Mouse (Mus musculus) splenic B cell, adult 2 months (primary cell): ENCODE data around the gene Myo3a.
"Not testable (repeated sequence)": the region's sequence is repeated elsewhere in the genome, so short reads cannot be mapped to it uniquely, and the experiment has no call there.

Experiments used
- DNase-seq: peaks from one replicate; pipeline ENCODE4 v3.0.0-alpha.2; 2011; ENCODE audit warnings: low read depth, low spot score
- H3K27me3 ChIP-seq: 2 replicates; pipeline ENCODE4 v1.6.1; 2012; ENCODE audit warnings: mild to moderate bottlenecking, low read length, moderate library complexity, mixed read lengths; ENCODE audit not compliant: control insufficient read depth, poor library complexity, insufficient read depth, severe bottlenecking
- H3K36me3 ChIP-seq: 2 replicates; pipeline ENCODE4 v1.6.1; 2012; ENCODE audit warnings: mild to moderate bottlenecking, low read length, moderate library complexity, mixed read lengths; ENCODE audit not compliant: control insufficient read depth, poor library complexity, insufficient read depth, severe bottlenecking

Myo3a gene

GRCm38 (mm10) chr2:22588673-22589381 lies 361.5 kb downstream of the Myo3a start:
- H3K36me3 ChIP-seq, H3K27me3 ChIP-seq: not testable (repeated sequence)
- DNase-seq, result peak; percentile 8

GRCm38 (mm10) chr2:22589382-22590205 lies 362.3 kb downstream of the Myo3a start:
- DNase-seq, H3K36me3 ChIP-seq, H3K27me3 ChIP-seq: not testable (repeated sequence)

GRCm38 (mm10) chr2:22590206-22590490 lies 362.8 kb downstream of the Myo3a start:
- no peak for DNase-seq
- H3K36me3 ChIP-seq, result no peaks in the 10 kb centered on the region
- no peaks in the 10 kb centered on the region for H3K27me3 ChIP-seq

- no peak for DNase-seq
- no peaks in the 10 kb centered on the region; the same call in 1 of the 2 replicates for H3K27me3 ChIP-seq
- no peaks in the 10 kb centered on the region for H3K36me3 ChIP-seq
These were observed 390.6 kb downstream of the Myo3a start for GRCm38 (mm10) chr2:22617951-22618350.

- DNase-seq, result no peak
- no peaks in the 10 kb centered on the region; the same call in none of the 2 replicates for H3K27me3 ChIP-seq
- H3K36me3 ChIP-seq, result no peaks in the 10 kb centered on the region
These were observed 392.1 kb downstream of the Myo3a start for GRCm38 (mm10) chr2:22619416-22619815.

- no peaks in the 10 kb centered on the region; the same call in none of the 2 replicates for H3K27me3 ChIP-seq
- DNase-seq, result no peak
- no peaks in the 10 kb centered on the region for H3K36me3 ChIP-seq
These were observed 392.7 kb downstream of the Myo3a start for GRCm38 (mm10) chr2:22620030-22620429.

GRCm38 (mm10) chr2:22620534-22620933 lies 393.2 kb downstream of the Myo3a start:
- no peaks in the 10 kb centered on the region; the same call in none of the 2 replicates for H3K27me3 ChIP-seq
- H3K36me3 ChIP-seq, result no peaks in the 10 kb centered on the region
- DNase-seq, result no peak

- no peak for DNase-seq
- no peaks in the 10 kb centered on the region for H3K36me3 ChIP-seq
- H3K27me3 ChIP-seq, result no peaks in the 10 kb centered on the region; the same call in none of the 2 replicates
These were observed 393.9 kb downstream of the Myo3a start for GRCm38 (mm10) chr2:22620978-22621827.

- Histone ChIP-seq H3K27me3 (no peaks in the 10 kb centered on the region; the same call in none of the 2 replicates), H3K36me3 (no peaks in the 10 kb centered on the region)
- peak; percentile 3 for DNase-seq
These were observed 394.8 kb downstream of the Myo3a start, which contains the start of gene Gad2 for GRCm38 (mm10) chr2:22621828-22622731. TSS of gene Gad2 (plus strand) at chr2:22622205.

GRCm38 (mm10) chr2:22623111-22624070 lies 396.1 kb downstream of the Myo3a start:
- Histone ChIP-seq H3K27me3 (no peaks in the 10 kb centered on the region; the same call in none of the 2 replicates), H3K36me3 (no peaks in the 10 kb centered on the region)
- no peak for DNase-seq

- Histone ChIP-seq H3K27me3 (no peaks in the 10 kb centered on the region; the same call in none of the 2 replicates), H3K36me3 (no peaks in the 10 kb centered on the region)
- DNase-seq, result no peak
These were observed 397.1 kb downstream of the Myo3a start for GRCm38 (mm10) chr2:22624188-22624975.

- H3K36me3 ChIP-seq, result no peaks in the 10 kb centered on the region
- no peak for DNase-seq
- no peaks in the 10 kb centered on the region; the same call in none of the 2 replicates for H3K27me3 ChIP-seq
These were observed 398.0 kb downstream of the Myo3a start for GRCm38 (mm10) chr2:22625096-22625960.
